Mouse (Mus musculus) myocyte (in vitro differentiated cells): ENCODE measurements around the gene Rph3a.

Experiments
- CEBPB ChIP-seq: IDR thresholded peaks from 2 replicates; pipeline ENCODE4 v1.6.1; 2011; ENCODE audit warnings: mild to moderate bottlenecking, moderate library complexity; ENCODE audit not compliant: poor library complexity, insufficient read depth, severe bottlenecking
- E2F4 ChIP-seq: IDR thresholded peaks from one replicate; pipeline ENCODE4 v1.6.1; 2011; ENCODE audit warnings: mild to moderate bottlenecking, control low read depth, moderate library complexity; ENCODE audit not compliant: insufficient read depth
- MAX ChIP-seq: IDR thresholded peaks from one replicate; pipeline ENCODE4 v1.6.1; 2011; ENCODE audit warnings: low read depth, mild to moderate bottlenecking, control low read depth
- POLR2A ChIP-seq: IDR thresholded peaks from one replicate; pipeline ENCODE4 v1.6.1; 2011; ENCODE audit warnings: low read depth, mild to moderate bottlenecking, control low read depth, moderate library complexity; ENCODE audit not compliant: insufficient read length
- POLR2AphosphoS2 ChIP-seq: IDR thresholded peaks from one replicate; pipeline ENCODE4 v1.6.1; 2011; ENCODE audit warnings: low read depth, control low read depth; ENCODE audit not compliant: insufficient read length
- TCF12 ChIP-seq: IDR thresholded peaks from one replicate; pipeline ENCODE4 v1.6.1; 2011; ENCODE audit warnings: mild to moderate bottlenecking, control low read depth; ENCODE audit not compliant: poor library complexity, insufficient read depth, severe bottlenecking
- TCF3 ChIP-seq: IDR thresholded peaks from one replicate; pipeline ENCODE4 v1.6.1; 2011; ENCODE audit warnings: low read depth, control low read depth; ENCODE audit not compliant: insufficient read length
- USF1 ChIP-seq: IDR thresholded peaks from one replicate; pipeline ENCODE4 v1.6.1; 2011; ENCODE audit warnings: low read depth, mild to moderate bottlenecking, control low read depth, moderate library complexity

- no peak for TF ChIP-seq E2F4
- no peak for TF ChIP-seq CEBPB
- TF ChIP-seq POLR2A = no peak
- no peak for TF ChIP-seq POLR2AphosphoS2
- no peak for TF ChIP-seq TCF12
- TF ChIP-seq MAX = no peak
- no peak for TF ChIP-seq USF1
- no peak for TF ChIP-seq TCF3
Observed at GRCm38 (mm10) chr5:120980116-120980515, 29.8 kb downstream of the Rph3a start.
